Mouse (Mus musculus) testis, adult 10 weeks (tissue): ENCODE results near the gene Olfr933. TPM values are rescaled to one million over a fixed set of nuclear protein-coding genes. Genes with fewer than 3 reads are reported as not detected.

ENCODE experiments used
- polyA plus RNA-seq: library from polyadenylated mRNA; stranded (reverse); fragments of 350-450 nt; fragmentation: Illumina TruSeq; extraction: RNeasy Lipid Tissue Mini Kit (QIAGEN cat#74804); gene quantifications from one replicate; pipeline ENCODE4 v1.2.3, GENCODE M21; 2014; ENCODE audit warnings: low read depth, low replicate concordance

Gene Olfr933
- not detected for polyA plus RNA-seq

DNA sequence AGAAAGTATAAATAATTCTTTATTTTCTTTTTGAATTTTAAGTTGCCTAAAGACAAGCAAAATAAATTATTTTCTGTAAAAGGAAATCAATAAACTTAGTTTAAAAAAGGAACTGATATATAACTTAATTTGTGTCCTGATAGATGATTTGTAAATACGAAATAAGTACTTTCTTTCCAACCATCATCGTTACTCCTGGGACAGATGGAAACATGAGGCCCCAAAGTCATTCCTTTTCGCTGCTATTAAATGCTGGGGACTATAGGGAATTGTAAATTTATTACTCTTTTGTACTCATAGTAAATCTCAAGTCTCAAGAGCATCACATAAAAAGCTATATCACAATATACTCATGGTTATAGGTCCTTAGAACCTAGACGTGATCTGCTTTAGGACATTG is at the start of gene Olfr933:
Gene Olfr933 (plus strand): TSS at position 301 of the 400 bp plus-strand sequence.

DNA sequence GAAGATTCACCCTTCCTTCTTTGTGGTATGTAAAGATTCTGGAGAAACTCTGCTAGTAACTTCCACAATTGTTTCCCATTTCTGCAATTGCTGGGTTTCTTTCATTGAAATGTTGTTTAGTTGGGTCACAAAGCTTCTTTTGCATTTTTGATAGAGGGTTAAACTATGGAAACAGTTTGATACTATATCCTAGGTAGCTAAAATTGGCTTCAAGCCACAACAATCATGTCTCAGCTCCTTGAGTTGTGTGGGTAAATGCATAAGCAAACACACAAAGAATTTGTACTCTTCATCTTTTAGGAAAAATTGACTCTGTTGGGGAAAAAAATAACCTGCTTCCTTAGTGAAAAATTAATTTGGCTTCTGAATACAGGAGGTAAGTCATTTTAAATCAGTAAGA is 42.6 kb upstream of the Olfr933 start, which contains the start of gene Olfr930:
Gene Olfr930 (plus strand): TSS at position 301 of the 400 bp plus-strand sequence.

GRCm38 (mm10) chr9:38988215-38988614 is 16.1 kb downstream of the Olfr933 start, which contains the start of gene Olfr934:
TSS of gene Olfr934 (minus strand) at chr9:38988315.

GRCm38 (mm10) chr9:38999583-38999982 is 27.5 kb downstream of the Olfr933 start, which contains the start of gene Olfr935:
TSS of gene Olfr935 (minus strand) at chr9:38999683.

DNA sequence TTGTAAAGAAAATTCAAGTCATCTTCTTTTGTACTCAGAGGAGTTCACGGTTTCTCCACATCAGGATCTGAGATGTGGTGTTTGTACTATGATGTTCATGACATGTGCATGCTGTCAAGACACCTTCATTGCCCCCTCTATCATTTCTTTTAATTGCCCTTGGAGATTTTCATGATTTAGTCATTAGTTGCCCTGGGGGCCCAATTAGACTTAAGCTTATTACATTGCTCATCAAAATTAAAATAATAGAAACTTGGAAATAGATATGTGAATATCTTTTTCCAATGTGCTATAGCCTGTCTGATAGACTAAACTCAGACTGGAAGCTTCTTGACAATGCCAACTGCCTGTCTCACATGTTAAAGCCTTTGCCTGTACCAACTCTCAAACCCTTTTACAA is 51.2 kb downstream of the Olfr933 start, which contains the start of gene Olfr146:
Gene Olfr146 (minus strand): TSS at position 101 of the 400 bp plus-strand sequence.

Other genes with a start within 250 kb of the Olfr933 start
- 0.22 TPM for gene Olfr920, start 220.0 kb upstream of the Olfr933 start, polyA plus RNA-seq
- gene Olfr921, start 199.2 kb upstream of the Olfr933 start, polyA plus RNA-seq = not detected
- not detected for gene Olfr922, start 157.7 kb upstream of the Olfr933 start, polyA plus RNA-seq
- gene Olfr923, start 145.8 kb upstream of the Olfr933 start, polyA plus RNA-seq = not detected
- gene Olfr924, start 127.9 kb upstream of the Olfr933 start, polyA plus RNA-seq = not detected
- gene Olfr26, start 117.3 kb upstream of the Olfr933 start, polyA plus RNA-seq = not detected
- not detected for gene Olfr926, start 95.2 kb upstream of the Olfr933 start, polyA plus RNA-seq
- gene Olfr930, start 42.5 kb upstream of the Olfr933 start, polyA plus RNA-seq = not detected
- not detected for gene Olfr934, start 16.0 kb downstream of the Olfr933 start, polyA plus RNA-seq
- gene Olfr935, start 27.4 kb downstream of the Olfr933 start, polyA plus RNA-seq = not detected
- gene Olfr146, start 51.1 kb downstream of the Olfr933 start, polyA plus RNA-seq = not detected
- gene Olfr937, start 92.6 kb downstream of the Olfr933 start, polyA plus RNA-seq = not detected
- not detected for gene Olfr938, start 106.6 kb downstream of the Olfr933 start, polyA plus RNA-seq
- gene Olfr27, start 155.8 kb downstream of the Olfr933 start, polyA plus RNA-seq = 1.5 TPM
- gene Olfr943, start 194.0 kb downstream of the Olfr933 start, polyA plus RNA-seq = not detected
- not detected for gene Olfr944, start 229.6 kb downstream of the Olfr933 start, polyA plus RNA-seq